Mouse (Mus musculus): ENCODE data around the gene Ppara.

The Ppara gene

GRCm38 (mm10) chr15:85734571-85735033, at the start of gene Ppara:
Gene Ppara (plus strand): TSS chr15:85734983.
- no peak for DNase-seq (ENCODE audit: low read depth)

- no peak for DNase-seq (ENCODE audit: low read depth)
Measured at GRCm38 (mm10) chr15:85686641-85687395, 48.0 kb upstream of the Ppara start.

- DNase-seq (ENCODE audit: low read depth): no peak
Measured at GRCm38 (mm10) chr15:85687630-85688410, 47.0 kb upstream of the Ppara start.

GRCm38 (mm10) chr15:85688734-85689133, 46.0 kb upstream of the Ppara start:
- no peak for DNase-seq (ENCODE audit: low read depth)

- no peak for DNase-seq (ENCODE audit: low read depth)
Measured at GRCm38 (mm10) chr15:85689523-85689922, 45.3 kb upstream of the Ppara start.

- no peak for DNase-seq (ENCODE audit: low read depth)
Measured at GRCm38 (mm10) chr15:85690058-85690457, 44.7 kb upstream of the Ppara start.

- DNase-seq (ENCODE audit: low read depth): no peak
Measured at GRCm38 (mm10) chr15:85690875-85691274, 43.9 kb upstream of the Ppara start.

GRCm38 (mm10) chr15:85693115-85693514, 41.7 kb upstream of the Ppara start:
- no peak for DNase-seq (ENCODE audit: low read depth)

GRCm38 (mm10) chr15:85693819-85694218, 41.0 kb upstream of the Ppara start:
- DNase-seq (ENCODE audit: low read depth): no peak

- no peak for DNase-seq (ENCODE audit: low read depth)
Measured at GRCm38 (mm10) chr15:85694379-85694778, 40.4 kb upstream of the Ppara start.

GRCm38 (mm10) chr15:85695304-85695703, 39.5 kb upstream of the Ppara start:
- DNase-seq (ENCODE audit: low read depth): no peak

- no peak for DNase-seq (ENCODE audit: low read depth)
Measured at GRCm38 (mm10) chr15:85698345-85699034, 36.3 kb upstream of the Ppara start.

- DNase-seq (ENCODE audit: low read depth): no peak
Measured at GRCm38 (mm10) chr15:85699452-85699851, 35.3 kb upstream of the Ppara start.

- DNase-seq (ENCODE audit: low read depth): no peak
Measured at GRCm38 (mm10) chr15:85699862-85700501, 34.8 kb upstream of the Ppara start.

- DNase-seq (ENCODE audit: low read depth): no peak
Measured at GRCm38 (mm10) chr15:85700716-85701115, 34.1 kb upstream of the Ppara start.

GRCm38 (mm10) chr15:85701128-85701930, 33.5 kb upstream of the Ppara start:
- no peak for DNase-seq (ENCODE audit: low read depth)

GRCm38 (mm10) chr15:85702411-85702951, 32.3 kb upstream of the Ppara start:
- DNase-seq (ENCODE audit: low read depth): no peak

- no peak for DNase-seq (ENCODE audit: low read depth)
Measured at GRCm38 (mm10) chr15:85703194-85703641, 31.6 kb upstream of the Ppara start.

GRCm38 (mm10) chr15:85703858-85704257, 30.9 kb upstream of the Ppara start:
- DNase-seq (ENCODE audit: low read depth): no peak

- DNase-seq (ENCODE audit: low read depth): no peak
Measured at GRCm38 (mm10) chr15:85704341-85705012, 30.3 kb upstream of the Ppara start.

Measured in c-Kit-positive CD71-positive TER-119-negative erythroid progenitor cells, embryonic 14.5 days (primary cell).